Mouse (Mus musculus) cerebellum, adult 9-10 months (tissue): ENCODE measurements at regions not wholly inside any gene's neighbourhood (a gene's known extent, or its start where the extent isn't known, plus 50 kb on each side); places are given as distances from the start of the nearest gene placed in this dataset.
A peak's percentile ranks its signal among the peaks of the same experiment; 100 is the strongest.

ENCODE experiments used
- DNase-seq: peaks from one replicate; pipeline ENCODE4 v3.0.0; 2022

- DNase-seq, result no peak
Measured at GRCm38 (mm10) chr13:60002098-60002497, 175.1 kb downstream of the Gas1 start.

GRCm38 (mm10) chr13:60001637-60002036, 175.5 kb downstream of the Gas1 start:
- no peak for DNase-seq

DNA sequence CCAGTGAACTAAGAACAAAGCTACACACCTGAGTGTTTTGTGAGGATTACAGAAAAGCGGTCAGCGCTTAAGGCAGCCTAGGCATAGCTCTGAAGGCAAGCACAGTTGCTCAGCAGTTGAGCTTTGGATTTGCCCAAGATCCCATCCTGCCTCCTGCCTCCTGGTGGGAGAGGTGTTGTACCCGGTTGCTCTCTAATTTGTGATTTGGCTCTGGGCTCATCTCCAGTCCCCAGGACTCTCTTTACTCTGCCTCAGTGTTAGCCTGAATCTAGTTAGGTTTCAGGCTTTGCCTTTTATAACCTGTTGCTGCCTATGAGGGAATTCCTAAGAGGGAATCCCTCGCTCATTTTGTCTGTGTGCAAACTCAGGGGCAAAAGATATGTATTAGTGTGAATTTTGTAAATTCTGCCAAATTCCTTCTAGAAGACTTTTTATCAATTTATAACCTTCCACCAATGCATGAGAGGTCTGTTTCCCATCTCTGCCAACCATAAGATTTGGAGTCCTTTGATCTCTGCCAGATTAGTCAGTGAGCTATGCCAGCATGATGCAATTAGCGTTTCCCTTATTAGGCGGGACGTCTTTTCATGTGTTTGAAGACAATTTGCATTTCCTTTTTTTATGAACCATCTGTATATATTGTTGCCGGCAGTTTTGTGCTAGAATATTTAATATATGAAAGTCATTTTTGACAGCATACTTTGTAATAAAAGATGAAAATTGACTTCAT, 176.4 kb downstream of the Gas1 start:
- no peak for DNase-seq

DNA sequence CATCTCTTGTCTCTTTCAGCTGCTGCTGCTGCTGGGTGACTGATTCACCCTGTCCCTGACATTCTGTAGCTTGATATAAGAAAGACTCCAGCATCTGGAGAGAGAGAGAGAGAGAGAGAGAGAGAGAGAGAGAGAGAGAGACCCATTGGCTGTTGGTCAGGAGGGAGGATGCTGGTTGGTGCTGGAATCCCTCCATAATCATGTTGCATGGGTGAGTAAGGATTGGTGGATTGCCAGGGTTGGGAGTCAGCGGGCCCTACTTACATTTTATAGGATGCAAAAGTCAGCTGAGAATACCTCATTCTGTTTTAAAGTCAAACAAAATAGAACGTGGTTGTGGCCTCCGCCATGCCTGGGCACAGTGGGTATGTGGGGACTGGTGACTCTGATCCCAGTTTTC, 174.5 kb upstream of the Tut7 start:
- DNase-seq, result no peak

GRCm38 (mm10) chr13:59996146-59996814, 173.3 kb upstream of the Tut7 start:
- DNase-seq, result no peak

- no peak for DNase-seq
Measured at GRCm38 (mm10) chr13:59992780-59993501, 170.0 kb upstream of the Tut7 start.

GRCm38 (mm10) chr13:59992346-59992745, 169.4 kb upstream of the Tut7 start:
- DNase-seq, result no peak

- DNase-seq, result no peak
Measured at GRCm38 (mm10) chr13:59990402-59991280, 167.7 kb upstream of the Tut7 start.

- DNase-seq, result no peak
Measured at GRCm38 (mm10) chr13:59988393-59988965, 165.5 kb upstream of the Tut7 start.

GRCm38 (mm10) chr13:59976425-59976824, 153.5 kb upstream of the Tut7 start:
- no peak for DNase-seq

DNA sequence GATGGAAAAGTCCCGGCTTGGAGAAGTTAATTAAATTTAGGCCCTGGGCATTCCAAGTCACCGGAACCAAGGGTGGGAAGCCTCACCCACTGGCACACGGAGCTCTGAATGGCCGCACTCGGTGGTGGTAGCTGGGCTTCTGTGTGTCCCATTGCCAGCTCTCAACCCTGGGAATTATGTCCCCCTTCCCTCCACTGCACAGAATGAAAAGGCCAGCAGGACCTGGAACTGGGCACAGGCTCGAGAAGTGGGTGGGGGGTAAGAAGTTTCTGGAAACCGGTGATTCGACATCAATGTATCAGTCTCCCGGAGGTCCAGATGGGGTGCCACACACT, 149.1 kb upstream of the Tut7 start:
- no peak for DNase-seq

DNA sequence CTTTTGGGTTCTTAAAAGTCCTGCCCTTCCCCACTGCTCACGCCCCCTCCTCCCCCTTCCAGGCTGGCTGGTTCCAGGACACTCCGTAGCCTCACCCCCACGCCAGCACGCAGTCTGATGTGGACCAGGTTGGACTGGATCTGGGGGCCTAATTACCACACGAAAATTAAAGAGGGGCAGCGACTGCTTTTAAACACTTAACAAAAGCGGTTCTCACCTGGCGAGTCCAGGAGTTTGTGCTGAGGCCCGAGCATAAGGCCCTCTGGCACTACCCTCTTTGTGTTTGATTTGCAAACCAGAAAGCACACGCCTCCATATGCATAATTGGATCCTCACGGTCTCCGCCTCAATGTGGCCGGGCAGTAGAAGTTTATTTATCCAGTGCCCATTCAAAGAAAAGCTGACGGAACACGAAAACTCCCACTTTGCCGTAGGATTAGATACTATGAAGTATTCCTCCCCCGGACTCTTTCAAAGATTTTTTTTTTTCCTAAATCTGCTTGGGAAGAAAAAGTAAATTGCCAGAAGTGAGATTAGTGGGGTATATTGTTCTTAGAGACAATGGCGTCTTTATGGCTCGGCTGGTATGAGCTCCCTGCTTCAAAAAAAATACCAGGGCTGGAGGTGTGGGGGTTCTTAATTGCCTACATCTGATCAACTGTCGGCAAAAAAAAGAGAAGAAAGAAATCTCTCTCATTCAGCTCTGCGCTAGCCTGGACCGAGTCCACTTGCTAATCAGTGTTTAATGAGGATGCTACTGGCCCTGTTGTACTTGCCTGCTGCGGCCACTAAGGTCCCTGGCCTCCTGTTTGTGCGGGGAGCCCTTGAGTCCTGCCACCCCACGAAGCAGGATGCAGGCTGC, 148.5 kb upstream of the Tut7 start:
- DNase-seq, result no peak

DNA sequence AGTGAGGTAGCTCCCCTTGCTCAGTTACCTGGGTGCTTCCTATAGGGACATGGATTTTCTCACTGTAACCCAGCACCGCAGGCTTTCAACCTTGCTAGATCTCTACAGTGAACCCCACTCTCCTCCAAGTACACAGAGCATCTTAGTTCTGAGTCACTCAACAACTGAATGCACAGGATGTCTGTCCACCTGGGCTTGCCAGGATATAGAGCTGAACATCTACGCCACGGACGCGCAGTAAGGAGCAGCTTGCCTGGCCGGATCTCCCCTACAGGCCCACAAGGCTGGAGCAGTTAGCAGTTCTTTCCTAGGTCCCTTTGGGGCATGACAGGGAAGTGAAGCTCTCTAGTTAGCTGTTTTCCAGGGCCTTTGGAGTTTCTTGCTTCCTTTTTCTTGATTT, 147.5 kb upstream of the Tut7 start:
- DNase-seq, result no peak

DNA sequence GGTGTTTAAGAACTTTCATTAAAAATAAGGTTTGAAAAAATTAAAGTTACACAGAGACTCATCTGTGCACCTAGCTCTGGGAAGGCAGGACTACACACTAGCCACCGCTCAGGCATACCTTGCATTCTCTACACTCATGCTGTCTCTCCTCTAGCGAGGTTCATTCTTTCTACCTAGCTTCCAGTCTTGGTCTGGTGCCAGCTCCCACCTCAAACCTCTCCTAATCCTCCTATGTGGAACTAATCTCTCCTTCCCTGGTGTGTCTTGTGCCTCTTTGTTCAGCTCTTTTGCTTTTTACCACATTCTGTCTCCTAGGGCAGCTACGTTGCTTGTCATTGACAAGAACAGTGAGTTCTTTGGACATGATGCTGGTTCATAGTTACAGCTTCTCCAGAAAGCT, 146.5 kb upstream of the Tut7 start:
- no peak for DNase-seq

- peak; percentile 27 for DNase-seq
Measured at GRCm38 (mm10) chr13:59968584-59969240, 145.8 kb upstream of the Tut7 start.

DNA sequence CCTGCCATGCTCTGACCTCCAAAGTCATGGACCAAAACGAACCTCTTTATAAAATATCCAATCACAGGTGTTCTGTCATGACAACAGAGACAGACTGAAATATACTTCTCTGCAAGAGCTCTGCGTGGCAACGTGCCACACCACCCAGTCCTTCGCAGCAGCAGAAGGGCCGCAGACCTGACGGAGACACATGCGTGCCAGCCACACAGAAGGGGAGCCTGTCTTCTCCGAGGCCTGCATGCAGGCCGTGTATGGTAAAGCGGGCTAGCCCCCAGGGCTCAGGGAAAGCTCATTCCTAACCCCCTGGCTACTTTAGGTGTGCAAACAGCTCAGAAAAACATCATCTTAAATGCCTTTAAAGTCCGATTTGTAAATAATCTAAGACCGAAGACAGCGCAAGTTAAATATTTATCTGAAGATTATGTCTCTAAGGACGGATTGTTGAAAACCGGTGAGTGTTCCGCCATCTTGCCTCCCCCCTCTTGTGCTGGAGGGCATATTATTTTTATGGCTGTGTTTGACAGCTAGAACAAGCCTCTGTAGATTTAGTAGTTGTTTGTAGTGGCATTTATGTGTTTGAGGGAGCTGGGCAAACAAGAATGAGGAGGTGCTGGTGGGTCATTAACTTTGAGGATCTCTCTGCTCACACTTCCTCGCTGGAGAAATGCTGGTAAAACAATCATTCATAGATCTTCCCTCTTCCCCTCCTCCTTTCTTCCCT, 143.7 kb upstream of the Tut7 start:
- DNase-seq, result no peak

- no peak for DNase-seq
Measured at GRCm38 (mm10) chr13:59964981-59965380, 142.0 kb upstream of the Tut7 start.

- DNase-seq, result no peak
Measured at GRCm38 (mm10) chr13:59962676-59963664, 140.0 kb upstream of the Tut7 start.

- DNase-seq, result no peak
Measured at GRCm38 (mm10) chr13:59956441-59956840, 133.5 kb upstream of the Tut7 start.
